Mouse (Mus musculus) lung, postnatal 0 days (tissue): ENCODE measurements at regions not wholly inside any gene's neighbourhood (a gene's known extent, or its start where the extent isn't known, plus 50 kb on each side); places are given as distances from the start of the nearest gene placed in this dataset.

Experiments
- ATAC-seq: fragments of 200-750 bp; cut with Nextera tagmentation; 2 replicates; pipeline ENCODE4 v1.8.0; 2017; ENCODE audit warnings: moderate library complexity
- DNase-seq: peaks from one replicate; pipeline ENCODE4 v3.0.0-alpha.2; 2016; ENCODE audit warnings: low spot score
- H3K27ac ChIP-seq: fragments of 300-500 bp; sonication (generic); 2 replicates; pipeline ENCODE4 v1.5.1; 2014; ENCODE audit warnings: antibody characterized with exemption, mild to moderate bottlenecking, low read length, mixed read lengths
- H3K27me3 ChIP-seq: fragments of 300-500 bp; sonication (generic); replicated peaks from 2 replicates; pipeline ENCODE4 v1.6.1; 2014; ENCODE audit warnings: low read length, mixed read lengths; ENCODE audit not compliant: insufficient read depth
- H3K36me3 ChIP-seq: fragments of 300-500 bp; sonication (generic); 2 replicates; pipeline ENCODE4 v1.6.1; 2014; ENCODE audit warnings: low read length, mixed read lengths; ENCODE audit not compliant: insufficient read depth
- H3K4me1 ChIP-seq: fragments of 300-500 bp; sonication (generic); 2 replicates; pipeline ENCODE4 v1.6.1; 2014; ENCODE audit warnings: antibody characterized with exemption, low read depth, low read length, mixed read lengths; ENCODE audit not compliant: insufficient read depth
- H3K4me2 ChIP-seq: fragments of 300-500 bp; sonication (generic); replicated peaks from 2 replicates; pipeline ENCODE4 v1.6.1; 2014; ENCODE audit warnings: low read depth, mild to moderate bottlenecking, low read length, moderate library complexity, mixed read lengths
- H3K4me3 ChIP-seq: fragments of 300-500 bp; sonication (generic); 2 replicates; pipeline ENCODE4 v1.5.1; 2014; ENCODE audit warnings: low read depth, low read length
- H3K9ac ChIP-seq: fragments of 300-500 bp; sonication (generic); replicated peaks from 2 replicates; pipeline ENCODE4 v1.6.1; 2014; ENCODE audit warnings: low read depth, mild to moderate bottlenecking
- H3K9me3 ChIP-seq: fragments of 300-500 bp; sonication (generic); 2 replicates; pipeline ENCODE4 v1.6.1; 2016; ENCODE audit warnings: low read length, mixed read lengths
- CTCF ChIP-seq: IDR thresholded peaks from 2 replicates; pipeline ENCODE4 v1.5.1; 2016; ENCODE audit warnings: antibody characterized with exemption, mild to moderate bottlenecking
- EP300 ChIP-seq: IDR thresholded peaks from 2 replicates; pipeline ENCODE4 v1.6.1; 2016; ENCODE audit warnings: antibody characterized with exemption, mild to moderate bottlenecking, control low read depth
- WGBS: fragments of 180-500 bp; shearing (Covaris S2); extraction: QIAGEN DNeasy Blood & Tissue Kit; methylation state at CpG from one replicate; pipeline ENCODE4 v1.1.7; 2014; 5-methylcytosine and 5-hydroxymethylcytosine counted together

DNA sequence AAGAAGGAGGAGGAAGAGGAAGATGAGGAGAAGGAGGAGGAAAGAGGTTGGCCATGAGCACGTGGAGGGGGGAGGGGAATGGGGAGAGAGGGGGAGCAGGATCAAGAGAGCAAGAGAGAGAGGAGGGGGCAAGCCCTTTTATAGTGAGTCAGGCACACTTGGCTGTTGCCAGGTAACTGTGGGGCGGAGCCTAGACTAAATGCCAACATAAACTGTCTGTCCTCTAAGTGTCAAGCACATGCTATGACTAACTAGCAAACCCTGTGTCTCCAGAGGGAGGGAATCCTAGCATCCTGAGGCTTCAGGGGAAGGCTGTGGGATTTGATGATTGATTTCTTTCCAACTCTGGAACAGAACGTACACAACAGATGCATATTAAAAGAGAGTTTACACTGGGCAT, 223.2 kb downstream of the Gadd45g start:
- Histone ChIP-seq H3K9ac (no peak overlapping the region), H3K27me3 (no peaks in the 10 kb centered on the region), H3K9me3 (no peaks in the 10 kb centered on the region), H3K27ac (no peak overlapping the region), H3K36me3 (no peaks in the 10 kb centered on the region), H3K4me1 (peaks cover 14% of the 10 kb centered on the region; the same call in 1 of the 2 replicates), H3K4me2 (no peak overlapping the region), H3K4me3 (no peak overlapping the region)
- no peak for DNase-seq
- TF ChIP-seq EP300 (no peak), CTCF (no peak)
- peak; percentile 31; the same call in 1 of the 2 replicates for ATAC-seq
- 47% methylated on average over 3 of the region's 3 CpGs for WGBS

DNA sequence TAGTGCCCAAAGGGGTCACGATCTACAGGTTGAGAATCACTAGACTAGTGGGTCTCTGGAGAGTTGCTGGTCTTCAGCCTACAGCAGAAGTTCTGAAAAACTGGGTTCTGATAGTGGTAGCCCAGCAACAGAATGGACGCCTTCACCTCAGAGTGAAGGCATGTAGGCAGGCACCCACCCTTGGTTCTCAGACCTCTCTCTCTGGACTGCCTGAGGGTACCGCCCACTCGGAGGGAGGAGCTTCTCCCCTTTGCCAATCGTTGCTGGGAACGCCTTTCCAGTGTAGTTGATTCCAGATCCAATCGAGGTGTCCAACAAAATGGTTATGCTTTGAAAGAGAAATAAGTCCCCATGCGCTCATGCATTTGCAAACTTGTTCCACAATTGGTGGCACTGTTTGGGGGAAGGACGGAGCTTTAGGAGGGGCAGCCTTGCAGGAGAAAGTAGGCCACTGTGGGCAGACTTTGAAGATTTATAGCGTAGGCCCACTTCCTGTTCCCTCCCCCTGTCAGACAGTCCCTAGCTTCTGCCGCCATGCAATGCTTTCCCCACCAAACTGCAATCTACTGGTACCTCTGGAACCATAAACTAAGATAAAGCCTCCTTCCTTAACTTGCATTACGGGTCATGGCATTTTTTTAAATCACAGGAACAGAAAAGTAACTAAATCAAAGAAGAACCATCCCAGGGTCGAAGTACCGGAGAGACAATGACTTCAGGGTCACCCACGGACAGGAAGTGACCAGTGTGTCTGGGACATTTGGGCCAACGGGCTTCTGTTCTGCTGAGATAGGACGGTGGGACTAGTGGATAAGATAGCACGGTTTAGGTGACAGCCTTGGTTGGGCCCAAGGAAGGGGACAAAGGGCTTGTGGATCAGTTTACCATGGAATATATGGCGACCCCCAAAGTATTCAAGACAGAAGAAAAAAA, 224.5 kb downstream of the Gadd45g start:
- Histone ChIP-seq H3K9ac (no peak overlapping the region), H3K4me2 (no peak overlapping the region), H3K36me3 (no peaks in the 10 kb centered on the region), H3K4me1 (peaks cover 14% of the 10 kb centered on the region; the same call in 1 of the 2 replicates), H3K4me3 (no peak overlapping the region), H3K27me3 (no peaks in the 10 kb centered on the region), H3K9me3 (no peaks in the 10 kb centered on the region), H3K27ac (no peak overlapping the region)
- ATAC-seq (no peak), DNase-seq (no peak)
- TF ChIP-seq CTCF (no peak), EP300 (no peak)
- 77% methylated on average over 19 of the region's 19 CpGs for WGBS

DNA sequence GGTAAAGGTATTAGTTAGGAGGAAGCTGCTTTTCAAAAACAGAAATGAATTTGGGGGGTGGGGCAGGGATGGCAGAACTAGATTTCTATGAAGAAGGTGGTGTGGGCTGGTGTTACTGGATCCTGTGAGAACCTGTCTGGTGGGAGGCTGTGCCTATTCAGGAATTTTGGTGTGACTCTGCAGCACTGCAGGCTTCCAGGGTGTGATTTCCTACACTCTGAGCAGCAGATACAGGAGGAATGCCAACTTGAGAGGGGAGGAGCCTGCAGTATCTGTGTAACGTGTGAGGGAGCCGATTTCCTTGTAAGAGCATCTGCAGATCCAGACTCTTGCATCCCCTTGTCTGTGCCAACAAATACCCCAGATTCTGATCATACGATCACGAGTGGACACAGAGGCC, 231.1 kb downstream of the Gadd45g start:
- Histone ChIP-seq H3K4me3 (no peak overlapping the region), H3K4me2 (no peak overlapping the region), H3K36me3 (no peaks in the 10 kb centered on the region), H3K9ac (no peak overlapping the region), H3K9me3 (no peaks in the 10 kb centered on the region), H3K27me3 (no peaks in the 10 kb centered on the region), H3K4me1 (peaks cover 4% of the 10 kb centered on the region; the same call in 1 of the 2 replicates), H3K27ac (no peak overlapping the region)
- WGBS: 53% methylated on average over 4 of the region's 4 CpGs
- TF ChIP-seq CTCF (no peak), EP300 (no peak)
- DNase-seq: no peak
- no peak for ATAC-seq

DNA sequence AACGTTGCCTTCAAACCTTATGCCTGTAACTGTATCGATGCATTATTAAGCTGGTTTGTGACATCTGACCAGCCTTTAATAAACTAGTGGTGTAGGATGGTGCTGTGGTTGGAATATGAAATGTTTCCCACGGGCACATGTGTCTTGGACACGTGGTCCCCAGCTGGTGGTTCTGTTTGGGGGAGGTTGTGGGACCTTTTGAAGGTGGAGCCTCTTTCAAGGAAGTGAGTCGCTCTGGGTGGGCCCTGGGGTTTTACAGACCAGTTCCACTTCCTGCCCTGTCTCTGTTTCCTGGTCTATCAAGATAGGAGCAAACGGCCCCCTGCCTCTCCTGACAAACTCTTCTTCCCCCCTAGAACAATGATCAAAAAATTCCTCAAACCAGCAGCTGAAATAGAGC, 232.1 kb downstream of the Gadd45g start:
- Histone ChIP-seq H3K9me3 (no peaks in the 10 kb centered on the region), H3K4me3 (no peak overlapping the region), H3K4me2 (no peak overlapping the region), H3K4me1 (peaks cover 4% of the 10 kb centered on the region; the same call in 1 of the 2 replicates), H3K27ac (no peak overlapping the region), H3K36me3 (no peaks in the 10 kb centered on the region), H3K27me3 (no peaks in the 10 kb centered on the region), H3K9ac (no peak overlapping the region)
- peak; percentile 62 for ATAC-seq
- TF ChIP-seq CTCF (no peak), EP300 (no peak)
- peak; percentile 53 for DNase-seq
- WGBS: 63% methylated on average over 6 of the region's 6 CpGs

DNA sequence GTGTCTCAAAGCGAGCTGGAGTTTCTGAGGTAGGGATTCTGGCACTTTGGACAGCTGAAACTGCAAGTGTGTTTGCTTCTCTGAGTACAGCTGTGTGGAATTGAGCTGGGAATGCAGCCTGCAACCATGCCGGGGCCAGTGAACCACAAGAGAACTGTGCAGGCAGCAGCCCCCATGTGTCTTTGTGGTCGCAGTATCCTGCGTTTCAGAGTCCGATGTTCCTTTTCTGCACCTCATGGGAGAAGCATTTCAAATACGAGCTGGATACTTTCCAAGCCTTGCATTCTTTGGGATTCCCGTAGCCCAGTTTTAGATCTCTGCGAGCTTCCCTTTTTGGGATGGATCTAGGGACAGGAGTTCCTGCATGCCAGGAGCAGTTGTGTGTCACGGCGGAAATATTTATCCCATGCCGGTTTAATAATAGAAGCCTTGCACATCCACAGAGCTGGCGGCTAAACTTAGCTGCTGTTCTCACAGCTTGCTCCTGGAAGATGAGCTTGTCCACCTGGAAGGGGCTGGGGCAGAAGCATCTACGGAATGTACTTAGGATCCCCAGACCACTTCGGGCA, 233.3 kb downstream of the Gadd45g start:
- Histone ChIP-seq H3K4me3 (no peak overlapping the region), H3K4me1 (peaks cover 4% of the 10 kb centered on the region; the same call in 1 of the 2 replicates)
- ATAC-seq: peak; percentile 66

DNA sequence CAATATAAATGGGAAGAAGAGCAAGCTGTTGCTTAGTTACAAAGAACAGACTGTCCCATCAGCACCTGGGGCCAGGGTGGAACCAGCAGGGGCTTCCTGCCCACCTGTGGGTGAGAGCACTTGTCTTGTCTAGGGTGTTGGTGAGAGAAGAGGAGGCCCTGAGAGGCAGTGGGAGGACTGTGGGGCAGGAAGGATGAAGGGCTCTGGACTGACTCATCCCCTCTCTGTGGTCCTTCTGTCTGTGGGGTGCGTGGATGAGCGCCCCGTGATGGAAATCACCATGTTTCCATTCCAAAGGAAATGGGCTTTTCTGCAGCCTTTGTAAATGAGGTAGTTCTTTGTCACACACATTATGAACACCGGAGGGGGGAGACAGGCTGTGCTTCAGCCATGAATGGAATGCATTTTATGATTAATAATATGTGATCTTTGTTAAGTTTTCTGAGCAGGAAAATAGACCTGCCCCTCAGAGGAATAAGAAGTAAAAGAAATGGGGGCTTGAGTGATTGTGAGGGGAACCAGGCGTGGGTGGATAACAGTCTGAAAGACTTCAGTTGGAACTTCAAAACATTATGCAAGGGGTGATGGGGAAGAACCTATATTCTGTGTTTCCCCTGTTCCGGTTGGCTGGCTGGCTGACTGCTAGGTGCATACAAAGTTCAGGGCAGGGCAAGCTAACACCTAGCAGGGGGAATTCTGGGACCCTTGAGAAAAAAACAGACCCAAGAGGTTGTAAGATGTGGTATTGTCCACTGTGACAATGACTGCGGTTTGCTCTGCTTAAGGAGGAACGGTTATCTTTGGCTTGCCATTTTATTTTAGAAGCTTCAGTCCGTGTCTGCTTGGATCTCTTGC, 237.3 kb downstream of the Gadd45g start:
- Histone ChIP-seq H3K27me3 (no peaks in the 10 kb centered on the region), H3K4me1 (peaks cover 4% of the 10 kb centered on the region; the same call in 1 of the 2 replicates), H3K4me2 (no peak overlapping the region), H3K9ac (no peak overlapping the region), H3K4me3 (no peak overlapping the region), H3K27ac (no peak overlapping the region), H3K9me3 (no peaks in the 10 kb centered on the region), H3K36me3 (no peaks in the 10 kb centered on the region)
- DNase-seq (no peak), ATAC-seq (no peak)
- 71% methylated on average over 9 of the region's 9 CpGs for WGBS
- TF ChIP-seq EP300: no peak
- TF ChIP-seq CTCF: no peak

More for the DNA sequence above, 233.3 kb downstream of the Gadd45g start:
- H3K9me3 ChIP-seq: no peaks in the 10 kb centered on the region
- H3K27ac ChIP-seq: 0 out of 2 replicates have a peak overlapping the region, but pooled peaks have one; percentile 3
- no peaks in the 10 kb centered on the region for H3K27me3 ChIP-seq
- TF ChIP-seq CTCF: no peak
- peak; percentile 60; the same call in 1 of the 2 replicates for TF ChIP-seq EP300
- peak; percentile 68 for DNase-seq
- H3K36me3 ChIP-seq: no peaks in the 10 kb centered on the region
- 23% methylated on average over 14 of the region's 14 CpGs for WGBS
- no peak overlapping the region for H3K9ac ChIP-seq
- H3K4me2 ChIP-seq: no peak overlapping the region
